Mouse (Mus musculus) embryonic facial prominence, embryonic 12.5 days (tissue): ENCODE measurements at regions not wholly inside any gene's neighbourhood (a gene's known extent, or its start where the extent isn't known, plus 50 kb on each side); places are given as distances from the start of the nearest gene placed in this dataset.

ENCODE experiments used
- ATAC-seq: fragments of 200-750 bp; cut with Nextera tagmentation; 2 replicates; pipeline ENCODE4 v1.8.0; 2017; ENCODE audit not compliant: insufficient number of reproducible peaks, insufficient read depth, low FRiP score, low TSS enrichment
- H3K27ac ChIP-seq: fragments of 300-500 bp; sonication (generic); 2 replicates; pipeline ENCODE4 v1.5.1; 2016; ENCODE audit warnings: mild to moderate bottlenecking
- H3K27me3 ChIP-seq: fragments of 300-500 bp; sonication (generic); 2 replicates; pipeline ENCODE4 v1.6.1; 2016; ENCODE audit warnings: mild to moderate bottlenecking, moderate library complexity
- H3K36me3 ChIP-seq: fragments of 300-500 bp; sonication (generic); 2 replicates; pipeline ENCODE4 v1.6.1; 2016; ENCODE audit warnings: mild to moderate bottlenecking
- H3K4me1 ChIP-seq: fragments of 300-500 bp; sonication (generic); 2 replicates; pipeline ENCODE4 v1.6.1; 2016
- H3K4me2 ChIP-seq: fragments of 300-500 bp; sonication (generic); replicated peaks from 2 replicates; pipeline ENCODE4 v1.6.1; 2016; ENCODE audit warnings: mild to moderate bottlenecking, moderate library complexity
- H3K4me3 ChIP-seq: fragments of 300-500 bp; sonication (generic); 2 replicates; pipeline ENCODE4 v1.5.1; 2016; ENCODE audit warnings: mild to moderate bottlenecking
- H3K9ac ChIP-seq: fragments of 300-500 bp; sonication (generic); 2 replicates; pipeline ENCODE4 v1.6.1; 2016; ENCODE audit warnings: mild to moderate bottlenecking, moderate library complexity
- H3K9me3 ChIP-seq: fragments of 300-500 bp; sonication (generic); 2 replicates; pipeline ENCODE4 v1.6.1; 2016; ENCODE audit warnings: mild to moderate bottlenecking, moderate library complexity
- WGBS: fragments of 180-500 bp; shearing (Covaris S2); methylation state at CpG from one replicate; pipeline ENCODE4 v1.1.7; 2016; 5-methylcytosine and 5-hydroxymethylcytosine counted together

- Histone ChIP-seq H3K4me2 (no peak overlapping the region), H3K27me3 (no peaks in the 10 kb centered on the region), H3K4me1 (no peaks in the 10 kb centered on the region), H3K36me3 (no peaks in the 10 kb centered on the region), H3K4me3 (no peak overlapping the region), H3K27ac (no peak overlapping the region), H3K9ac (no peak overlapping the region), H3K9me3 (no peaks in the 10 kb centered on the region)
- WGBS: 83% methylated on average over 7 of the region's 7 CpGs
- ATAC-seq: no peak
Observed at GRCm38 (mm10) chr13:38878718-38879669, 81.7 kb downstream of the Slc35b3 start.

DNA sequence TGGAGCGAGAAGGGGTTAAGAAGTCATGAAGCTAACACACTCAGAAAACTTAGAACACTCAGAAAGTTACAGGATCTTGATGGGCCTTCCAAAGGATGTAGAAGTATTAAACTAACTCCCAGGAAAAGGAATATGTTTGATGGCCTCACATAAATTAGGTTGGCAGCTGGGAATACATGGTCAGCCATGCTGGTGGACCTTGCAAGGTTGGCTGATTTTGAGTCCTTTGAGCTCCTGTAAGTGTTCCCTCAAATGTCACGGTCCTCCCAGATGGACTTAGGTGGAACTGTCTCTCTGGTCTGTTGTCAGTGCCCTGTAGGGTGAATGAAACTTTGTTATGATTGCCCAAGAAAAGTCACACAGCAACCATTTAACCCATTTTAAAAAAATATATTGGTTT lies 84.8 kb downstream of the Slc35b3 start:
- WGBS: 89% methylated on average over 2 of the region's 2 CpGs
- H3K27ac ChIP-seq: no peak overlapping the region

GRCm38 (mm10) chr13:38864002-38864401 lies 96.7 kb downstream of the Slc35b3 start:
- Histone ChIP-seq H3K9me3 (no peaks in the 10 kb centered on the region), H3K27me3 (no peaks in the 10 kb centered on the region), H3K36me3 (no peaks in the 10 kb centered on the region), H3K9ac (no peak overlapping the region), H3K4me3 (no peak overlapping the region), H3K27ac (no peak overlapping the region), H3K4me2 (no peak overlapping the region), H3K4me1 (no peaks in the 10 kb centered on the region)
- ATAC-seq: no peak
- 78% methylated on average over 4 of the region's 4 CpGs for WGBS

More for the DNA sequence above, 84.8 kb downstream of the Slc35b3 start:
- H3K9me3 ChIP-seq: no peaks in the 10 kb centered on the region
- H3K4me3 ChIP-seq: no peak overlapping the region
- H3K36me3 ChIP-seq: no peaks in the 10 kb centered on the region
- H3K4me1 ChIP-seq: no peaks in the 10 kb centered on the region
- no peaks in the 10 kb centered on the region for H3K27me3 ChIP-seq
- H3K9ac ChIP-seq: no peak overlapping the region
- ATAC-seq: no peak
- no peak overlapping the region for H3K4me2 ChIP-seq

- H3K4me3 ChIP-seq: no peak overlapping the region
- no peak overlapping the region for H3K9ac ChIP-seq
- WGBS: 49% methylated on average over 3 of the region's 3 CpGs
- ATAC-seq: no peak
- no peak overlapping the region for H3K27ac ChIP-seq
- H3K36me3 ChIP-seq: no peaks in the 10 kb centered on the region
- H3K4me1 ChIP-seq: no peaks in the 10 kb centered on the region
- no peaks in the 10 kb centered on the region for H3K9me3 ChIP-seq
- H3K27me3 ChIP-seq: no peaks in the 10 kb centered on the region
- H3K4me2 ChIP-seq: no peak overlapping the region
Observed at GRCm38 (mm10) chr13:38855742-38856141, 104.9 kb downstream of the Slc35b3 start.

DNA sequence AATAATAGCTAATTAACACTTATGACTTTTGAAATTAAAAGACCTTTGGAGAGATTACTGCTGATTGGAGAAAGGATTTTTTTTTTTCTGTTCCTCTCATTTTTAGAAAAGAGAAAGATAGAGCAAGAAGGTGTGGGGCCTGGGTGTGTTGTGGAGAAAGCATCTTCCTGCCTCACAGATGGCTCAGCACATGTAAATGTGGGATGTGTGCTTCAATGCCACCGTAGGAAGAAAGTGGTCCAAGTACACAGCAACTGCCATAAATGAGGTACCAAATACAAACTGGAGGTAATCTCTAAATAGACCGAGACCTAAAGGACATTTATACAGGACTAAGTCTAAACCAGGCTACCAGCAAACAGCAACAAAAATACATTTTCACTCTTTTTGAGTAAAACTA lies 105.7 kb downstream of the Slc35b3 start:
- Histone ChIP-seq H3K9me3 (no peaks in the 10 kb centered on the region), H3K4me1 (no peaks in the 10 kb centered on the region), H3K27ac (no peak overlapping the region), H3K9ac (no peak overlapping the region), H3K4me3 (no peak overlapping the region), H3K36me3 (no peaks in the 10 kb centered on the region), H3K4me2 (no peak overlapping the region), H3K27me3 (no peaks in the 10 kb centered on the region)
- ATAC-seq: no peak
- 91% methylated on average over 2 of the region's 2 CpGs for WGBS

GRCm38 (mm10) chr13:38852868-38853267 lies 107.8 kb downstream of the Slc35b3 start:
- Histone ChIP-seq H3K4me2 (no peak overlapping the region), H3K9me3 (no peaks in the 10 kb centered on the region), H3K4me1 (no peaks in the 10 kb centered on the region), H3K27me3 (no peaks in the 10 kb centered on the region), H3K36me3 (no peaks in the 10 kb centered on the region), H3K27ac (no peak overlapping the region), H3K4me3 (no peak overlapping the region), H3K9ac (no peak overlapping the region)
- WGBS: 56% methylated on average over 9 of the region's 9 CpGs
- no peak for ATAC-seq

GRCm38 (mm10) chr13:38851820-38852219 lies 108.9 kb downstream of the Slc35b3 start:
- Histone ChIP-seq H3K9me3 (no peaks in the 10 kb centered on the region), H3K4me3 (no peak overlapping the region), H3K4me1 (no peaks in the 10 kb centered on the region), H3K36me3 (no peaks in the 10 kb centered on the region), H3K27ac (no peak overlapping the region), H3K4me2 (no peak overlapping the region), H3K9ac (no peak overlapping the region), H3K27me3 (no peaks in the 10 kb centered on the region)
- no peak for ATAC-seq
- 85% methylated on average over 7 of the region's 7 CpGs for WGBS

- H3K36me3 ChIP-seq: no peaks in the 10 kb centered on the region
- no peak overlapping the region for H3K27ac ChIP-seq
- H3K9me3 ChIP-seq: no peaks in the 10 kb centered on the region
- H3K4me1 ChIP-seq: no peaks in the 10 kb centered on the region
- no peak overlapping the region for H3K9ac ChIP-seq
- no peak overlapping the region for H3K4me2 ChIP-seq
- H3K4me3 ChIP-seq: no peak overlapping the region
- 73% methylated on average over 5 of the region's 5 CpGs for WGBS
- H3K27me3 ChIP-seq: no peaks in the 10 kb centered on the region
- ATAC-seq: no peak
Observed at GRCm38 (mm10) chr13:38838231-38838630, 122.4 kb downstream of the Slc35b3 start.

GRCm38 (mm10) chr13:38825649-38826048 lies 135.0 kb downstream of the Slc35b3 start:
- H3K4me1 ChIP-seq: no peaks in the 10 kb centered on the region
- no peaks in the 10 kb centered on the region for H3K9me3 ChIP-seq
- WGBS: 29% methylated on average over 2 of the region's 2 CpGs
- ATAC-seq: no peak
- H3K27ac ChIP-seq: no peak overlapping the region
- H3K9ac ChIP-seq: no peak overlapping the region
- H3K36me3 ChIP-seq: no peaks in the 10 kb centered on the region
- H3K27me3 ChIP-seq: no peaks in the 10 kb centered on the region
- H3K4me2 ChIP-seq: no peak overlapping the region
- no peak overlapping the region for H3K4me3 ChIP-seq

GRCm38 (mm10) chr13:38819526-38819925 lies 141.1 kb downstream of the Slc35b3 start:
- ATAC-seq: no peak
- no peaks in the 10 kb centered on the region for H3K9me3 ChIP-seq
- WGBS: 74% methylated on average over 3 of the region's 3 CpGs
- no peaks in the 10 kb centered on the region for H3K36me3 ChIP-seq
- no peaks in the 10 kb centered on the region for H3K27me3 ChIP-seq
- H3K4me3 ChIP-seq: no peak overlapping the region
- no peak overlapping the region for H3K4me2 ChIP-seq
- H3K27ac ChIP-seq: no peak overlapping the region
- no peaks in the 10 kb centered on the region for H3K4me1 ChIP-seq
- H3K9ac ChIP-seq: no peak overlapping the region

DNA sequence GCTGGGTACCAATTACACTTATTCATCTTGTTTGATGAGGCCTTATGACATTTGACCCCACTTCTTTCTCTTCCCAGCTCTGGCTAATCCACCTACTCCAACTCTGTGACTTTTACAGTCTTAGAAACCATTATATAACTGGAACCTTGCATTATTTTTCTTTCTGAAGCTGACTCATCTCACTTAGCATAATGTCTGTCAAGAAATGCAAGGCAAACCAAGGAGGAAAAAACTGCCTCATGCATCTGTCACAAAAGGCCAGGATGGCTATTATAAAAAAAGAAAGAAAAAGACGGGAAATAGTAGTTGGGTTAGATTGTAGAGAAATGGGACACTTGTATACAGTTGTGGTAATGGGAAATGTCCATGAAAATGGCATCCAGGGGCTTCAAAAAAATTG lies 141.9 kb downstream of the Slc35b3 start:
- no peak overlapping the region for H3K4me3 ChIP-seq
- no peaks in the 10 kb centered on the region for H3K27me3 ChIP-seq
- no peak overlapping the region for H3K4me2 ChIP-seq
- H3K9me3 ChIP-seq: no peaks in the 10 kb centered on the region
- no peak overlapping the region for H3K9ac ChIP-seq
- H3K27ac ChIP-seq: no peak overlapping the region
- H3K4me1 ChIP-seq: no peaks in the 10 kb centered on the region
- no peak for ATAC-seq
- H3K36me3 ChIP-seq: no peaks in the 10 kb centered on the region
- 89% methylated on average over 1 of the region's 1 CpGs for WGBS

- WGBS: 76% methylated on average over 7 of the region's 9 CpGs
- H3K27ac ChIP-seq: no peak overlapping the region
Observed at GRCm38 (mm10) chr13:38816296-38816695, 144.4 kb downstream of the Slc35b3 start.

More at GRCm38 (mm10) chr13:38816296-38816695, 144.4 kb downstream of the Slc35b3 start:
- Histone ChIP-seq H3K4me2 (no peak overlapping the region), H3K9me3 (no peaks in the 10 kb centered on the region), H3K9ac (no peak overlapping the region), H3K4me3 (no peak overlapping the region), H3K27me3 (no peaks in the 10 kb centered on the region), H3K36me3 (no peaks in the 10 kb centered on the region), H3K4me1 (no peaks in the 10 kb centered on the region)
- ATAC-seq: no peak
